Mouse (Mus musculus): ENCODE measurements around the gene 4931422A03Rik.
A peak's percentile ranks its signal among the peaks of the same experiment; 100 is the strongest.

Gene 4931422A03Rik

GRCm38 (mm10) chr2:103935691-103936435 lies 92.3 kb downstream of the 4931422A03Rik start:
- DNase-seq (ENCODE audit: low spot score): no peak

GRCm38 (mm10) chr2:103934670-103935069 lies 93.5 kb downstream of the 4931422A03Rik start:
- DNase-seq (ENCODE audit: low spot score): no peak

- no peak for DNase-seq (ENCODE audit: low spot score)
Observed at GRCm38 (mm10) chr2:103934270-103934669, 93.9 kb downstream of the 4931422A03Rik start.

GRCm38 (mm10) chr2:103932480-103932879 lies 95.7 kb downstream of the 4931422A03Rik start:
- no peak for DNase-seq (ENCODE audit: low spot score)

- DNase-seq (ENCODE audit: low spot score): no peak
Observed at GRCm38 (mm10) chr2:103932025-103932424, 96.1 kb downstream of the 4931422A03Rik start.

GRCm38 (mm10) chr2:103931511-103931911 lies 96.7 kb downstream of the 4931422A03Rik start:
- no peak for DNase-seq (ENCODE audit: low spot score)

DNA sequence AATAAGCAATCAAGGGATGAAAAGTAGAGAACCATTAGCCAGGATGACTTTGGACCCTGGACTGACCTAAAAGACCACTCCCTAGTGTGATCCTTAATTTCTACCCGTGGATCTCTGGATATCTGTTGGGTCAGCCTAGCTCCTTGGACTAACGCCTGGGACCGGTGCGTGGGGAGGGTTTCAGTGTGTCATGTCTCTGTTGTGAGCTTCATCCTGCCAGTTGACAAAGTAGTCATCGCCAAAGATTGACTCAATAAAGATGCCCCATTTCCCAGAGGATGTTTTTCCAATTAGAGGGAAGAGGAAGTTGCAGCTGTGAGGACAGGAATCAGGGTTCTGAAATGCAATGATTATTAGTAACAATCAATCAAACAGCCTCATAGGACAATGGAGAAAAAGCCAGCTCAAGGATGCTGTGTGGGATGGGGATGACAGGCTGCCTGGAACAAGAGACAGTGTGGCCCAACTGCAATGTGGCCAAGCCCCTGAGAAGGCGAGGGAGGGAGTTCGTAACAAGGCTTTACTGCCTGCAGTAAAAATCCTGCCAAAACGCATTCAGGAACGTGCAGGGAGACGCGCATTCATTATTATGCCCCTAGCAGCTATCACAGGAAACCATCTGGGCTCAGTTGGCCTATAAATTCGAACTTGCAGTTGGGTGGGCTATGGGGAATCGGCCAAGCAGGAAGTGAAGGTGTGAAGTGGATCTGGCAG lies 97.7 kb downstream of the 4931422A03Rik start:
- peak; percentile 26 for DNase-seq (ENCODE audit: low spot score)

GRCm38 (mm10) chr2:103927610-103928145 lies 100.5 kb downstream of the 4931422A03Rik start:
- peak; percentile 13 for DNase-seq (ENCODE audit: low spot score)

DNA sequence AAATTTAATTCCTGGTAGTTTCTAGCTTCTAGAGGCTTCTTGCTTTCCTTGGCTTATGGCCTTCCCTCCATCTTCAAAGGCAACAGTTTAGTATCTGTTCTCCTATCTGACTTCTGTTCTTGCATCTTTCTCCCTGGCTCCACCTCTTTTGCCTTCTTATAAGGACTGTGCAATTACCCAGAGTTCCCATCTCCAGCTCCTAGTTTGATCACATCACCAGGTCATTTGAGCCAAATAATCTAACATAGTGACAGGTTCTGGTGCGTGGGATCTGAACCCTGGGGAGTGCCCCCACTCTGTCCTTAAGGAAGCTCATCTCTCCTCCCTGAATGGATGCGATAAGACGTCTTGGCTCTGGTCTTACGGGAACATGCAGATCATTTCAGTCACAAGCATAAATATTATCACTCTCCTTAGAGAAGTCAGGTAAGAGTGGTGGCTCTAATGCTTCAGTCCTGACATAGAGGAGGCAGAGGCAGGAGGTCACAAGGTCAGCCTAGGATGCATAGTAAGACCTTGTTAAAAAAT lies 101.5 kb downstream of the 4931422A03Rik start:
- no peak for DNase-seq (ENCODE audit: low spot score)

DNA sequence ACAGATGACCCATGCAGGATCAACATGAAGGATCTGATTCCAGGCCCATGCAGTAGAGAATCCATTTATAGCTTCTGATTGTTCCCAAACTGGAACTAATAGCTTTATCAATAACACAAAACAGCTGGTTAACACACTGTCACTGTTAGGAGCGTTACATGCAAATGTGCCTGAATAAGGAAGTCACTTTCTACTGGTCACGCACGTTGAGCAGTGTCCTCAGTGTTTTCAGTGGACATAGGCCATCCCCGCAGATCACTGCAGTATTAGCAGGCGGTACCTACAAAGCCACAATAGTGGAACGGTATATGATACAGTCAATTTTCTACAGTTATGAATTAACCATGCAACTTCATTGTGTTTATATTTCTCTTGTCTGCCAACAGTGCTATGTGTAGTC lies 108.7 kb downstream of the 4931422A03Rik start:
- no peak for DNase-seq (ENCODE audit: low spot score)

GRCm38 (mm10) chr2:103918375-103918774 lies 109.8 kb downstream of the 4931422A03Rik start:
- no peak for DNase-seq (ENCODE audit: low spot score)

- no peak for DNase-seq (ENCODE audit: low spot score)
Observed at GRCm38 (mm10) chr2:103917375-103917774, 110.8 kb downstream of the 4931422A03Rik start.
